Mouse (Mus musculus): ENCODE data around the gene Ube2v1. TPM values are rescaled to one million over a fixed set of nuclear protein-coding genes. Genes with fewer than 3 reads are reported as not detected.

The Ube2v1 gene
- polyA plus RNA-seq, 1 experiment from 2014 or later: 267 TPM

GRCm38 (mm10) chr2:167564551-167565311, 67.2 kb downstream of the Ube2v1 start:
- peaks cover 30% of the 10 kb centered on the region for H3K4me1 ChIP-seq (ENCODE audit: control insufficient read depth, insufficient read depth, low read length)
- WGBS: 78% methylated on average over 13 of the region's 13 CpGs
- no peak for ATAC-seq (ENCODE audit: insufficient read depth, low FRiP score)
- no peak overlapping the region for H3K9ac ChIP-seq (ENCODE audit: low read length)
- H3K4me3 ChIP-seq (replicated peaks; ENCODE audit: low read length): no peak overlapping the region
- no peaks in the 10 kb centered on the region for H3K27me3 ChIP-seq (ENCODE audit: control insufficient read depth, insufficient read depth, low read length)
- H3K27ac ChIP-seq (ENCODE audit: low read length): no peak overlapping the region; the same call in 1 of the 2 replicates
- H3K9me3 ChIP-seq (replicated peaks; ENCODE audit: control insufficient read depth, low read length): no peaks in the 10 kb centered on the region
- H3K4me2 ChIP-seq (ENCODE audit: low read depth, low read length): no peak overlapping the region
- H3K36me3 ChIP-seq (ENCODE audit: control insufficient read depth, insufficient read depth, low read length): no peaks in the 10 kb centered on the region

DNA sequence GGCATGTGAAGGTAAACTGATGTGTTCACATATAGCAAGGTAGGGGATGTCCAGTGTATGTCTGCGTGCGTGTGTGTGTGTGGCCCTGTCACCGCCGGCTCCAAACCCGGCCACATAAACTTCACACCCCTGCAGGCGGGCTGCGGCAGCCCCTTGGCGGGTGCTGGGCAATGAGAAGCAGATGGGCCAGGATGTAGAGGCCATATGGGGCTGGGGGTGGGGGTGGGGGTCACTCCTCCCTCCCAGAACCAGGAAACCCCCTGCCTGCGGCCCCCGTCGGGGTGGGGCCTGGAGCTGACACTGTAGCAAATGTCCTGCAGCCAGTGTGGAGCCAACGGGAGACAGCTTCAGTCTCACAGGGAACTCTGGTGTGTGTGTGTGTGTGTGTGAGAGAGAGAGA, 68.2 kb downstream of the Ube2v1 start:
- no peaks in the 10 kb centered on the region for H3K27me3 ChIP-seq (ENCODE audit: control insufficient read depth, insufficient read depth, low read length)
- H3K9ac ChIP-seq (ENCODE audit: low read length): no peak overlapping the region
- no peak overlapping the region for H3K4me3 ChIP-seq (replicated peaks; ENCODE audit: low read length)
- no peak overlapping the region for H3K4me2 ChIP-seq (ENCODE audit: low read depth, low read length)
- H3K36me3 ChIP-seq (ENCODE audit: control insufficient read depth, insufficient read depth, low read length): no peaks in the 10 kb centered on the region
- H3K9me3 ChIP-seq (replicated peaks; ENCODE audit: control insufficient read depth, low read length): no peaks in the 10 kb centered on the region
- peak overlapping the region; percentile 55; the same call in 1 of the 2 replicates for H3K27ac ChIP-seq (ENCODE audit: low read length)
- whole genome bisulfite sequencing: 40% methylated on average over 12 of the region's 12 CpGs
- H3K4me1 ChIP-seq (ENCODE audit: control insufficient read depth, insufficient read depth, low read length): peaks cover 36% of the 10 kb centered on the region
- peak; percentile 17; the same call in 1 of the 2 replicates for ATAC-seq (ENCODE audit: insufficient read depth, low FRiP score)

DNA sequence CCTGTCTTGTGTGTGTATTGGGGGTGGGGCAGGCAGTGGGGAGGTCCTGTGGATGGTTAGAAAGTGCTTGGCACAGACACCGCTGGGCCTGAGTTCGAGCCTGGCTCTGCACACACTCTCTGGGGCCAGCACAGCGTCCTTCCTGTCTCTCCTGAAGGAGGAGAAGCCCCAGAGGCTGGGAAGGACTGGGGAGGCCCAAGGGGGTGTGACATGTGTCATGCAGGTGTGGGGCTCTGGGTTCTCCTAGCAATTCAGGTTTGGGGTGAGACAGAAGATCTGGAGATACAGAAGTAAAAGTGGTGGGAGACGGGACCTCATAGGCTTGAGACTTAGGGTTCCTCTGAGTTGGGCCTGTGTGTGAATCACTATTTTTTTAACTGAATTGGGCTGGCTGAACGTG, 68.9 kb downstream of the Ube2v1 start:
- Histone ChIP-seq H3K4me1 (ENCODE audit: control insufficient read depth, insufficient read depth, low read length) (peaks cover 36% of the 10 kb centered on the region), H3K36me3 (ENCODE audit: control insufficient read depth, insufficient read depth, low read length) (no peaks in the 10 kb centered on the region), H3K4me3 (replicated peaks; ENCODE audit: low read length) (no peak overlapping the region), H3K9me3 (replicated peaks; ENCODE audit: control insufficient read depth, low read length) (no peaks in the 10 kb centered on the region), H3K27me3 (ENCODE audit: control insufficient read depth, insufficient read depth, low read length) (no peaks in the 10 kb centered on the region), H3K9ac (ENCODE audit: low read length) (no peak overlapping the region), H3K27ac (ENCODE audit: low read length) (no peak overlapping the region), H3K4me2 (ENCODE audit: low read depth, low read length) (no peak overlapping the region)
- WGBS: 74% methylated on average over 5 of the region's 5 CpGs
- no peak for ATAC-seq (ENCODE audit: insufficient read depth, low FRiP score)

GRCm38 (mm10) chr2:167562101-167562500, 69.8 kb downstream of the Ube2v1 start:
- Histone ChIP-seq H3K9me3 (replicated peaks; ENCODE audit: control insufficient read depth, low read length) (no peaks in the 10 kb centered on the region), H3K4me3 (replicated peaks; ENCODE audit: low read length) (no peak overlapping the region), H3K4me1 (ENCODE audit: control insufficient read depth, insufficient read depth, low read length) (peaks cover 36% of the 10 kb centered on the region), H3K36me3 (ENCODE audit: control insufficient read depth, insufficient read depth, low read length) (no peaks in the 10 kb centered on the region), H3K9ac (ENCODE audit: low read length) (no peak overlapping the region; the same call in 1 of the 2 replicates), H3K27ac (ENCODE audit: low read length) (peak overlapping the region; percentile 17; the same call in 1 of the 2 replicates), H3K4me2 (ENCODE audit: low read depth, low read length) (no peak overlapping the region), H3K27me3 (ENCODE audit: control insufficient read depth, insufficient read depth, low read length) (no peaks in the 10 kb centered on the region)
- no peak for ATAC-seq (ENCODE audit: insufficient read depth, low FRiP score)
- WGBS: 31% methylated on average over 8 of the region's 8 CpGs

GRCm38 (mm10) chr2:167559413-167559812, 72.5 kb downstream of the Ube2v1 start:
- Histone ChIP-seq H3K4me3 (replicated peaks; ENCODE audit: low read length) (no peak overlapping the region), H3K36me3 (ENCODE audit: control insufficient read depth, insufficient read depth, low read length) (no peaks in the 10 kb centered on the region), H3K4me2 (ENCODE audit: low read depth, low read length) (peak overlapping the region; percentile 39), H3K4me1 (ENCODE audit: control insufficient read depth, insufficient read depth, low read length) (peaks cover 23% of the 10 kb centered on the region), H3K9me3 (replicated peaks; ENCODE audit: control insufficient read depth, low read length) (no peaks in the 10 kb centered on the region), H3K9ac (ENCODE audit: low read length) (peak overlapping the region; percentile 64), H3K27ac (ENCODE audit: low read length) (no peak overlapping the region), H3K27me3 (ENCODE audit: control insufficient read depth, insufficient read depth, low read length) (no peaks in the 10 kb centered on the region)
- no peak for ATAC-seq (ENCODE audit: insufficient read depth, low FRiP score)
- WGBS: 11% methylated on average over 27 of the region's 27 CpGs

Small RNA genes lying within 50 kb of the gene (microRNA-seq; reads per million reads assigned to microRNA genes)
- not detected for gene Gm22355

Other genes starting within 250 kb of the Ube2v1 start
- 21.5 and 21.7 TPM in 2 replicates for gene Slc9a8, start 210.4 kb downstream of the Ube2v1 start, polyA plus RNA-seq (2015; fragmentation: Nextera tagmentation; extraction: Ambion mirVana)
- gene Rnf114, start 139.4 kb downstream of the Ube2v1 start, polyA plus RNA-seq (2015; fragmentation: Nextera tagmentation; extraction: Ambion mirVana): 68.7 and 73.3 TPM in 2 replicates
- 13.8 and 15.9 TPM in 2 replicates for gene Spata2, start 139.2 kb downstream of the Ube2v1 start, polyA plus RNA-seq (2015; fragmentation: Nextera tagmentation; extraction: Ambion mirVana)
- gene Snai1, start 93.9 kb downstream of the Ube2v1 start, polyA plus RNA-seq (2015; fragmentation: Nextera tagmentation; extraction: Ambion mirVana): 15.5 and 15.9 TPM in 2 replicates
- 9.2 TPM in 1 of 2 replicates, not detected in the other for gene Gm20431, start 29.4 kb upstream of the Ube2v1 start, polyA plus RNA-seq (2015; fragmentation: Nextera tagmentation; extraction: Ambion mirVana)
- gene Cebpb, start 56.8 kb upstream of the Ube2v1 start, polyA plus RNA-seq (2015; fragmentation: Nextera tagmentation; extraction: Ambion mirVana): 0.69 and 0.92 TPM in 2 replicates
- gene Tmem189, start 57.7 kb upstream of the Ube2v1 start, polyA plus RNA-seq (2015; fragmentation: Nextera tagmentation; extraction: Ambion mirVana): 35.7 and 36.8 TPM in 2 replicates